Mouse (Mus musculus) midbrain, embryonic 10.5 days (tissue): ENCODE data around the gene Mycbpap. TPM values are rescaled to one million over a fixed set of nuclear protein-coding genes. Genes with fewer than 3 reads are reported as not detected.

Experiments used
- polyA plus RNA-seq: library from polyadenylated mRNA; unstranded; fragments of >200 nt; fragmentation: Nextera tagmentation; extraction: Ambion mirVana; gene quantifications from 2 replicates; pipeline ENCODE4 v1.2.1, GENCODE M21; 2016

Gene Mycbpap
- polyA plus RNA-seq, 1 experiment from 2014 or later, result 2.9 TPM

Other genes with a start within 250 kb of the Mycbpap start
- not detected in 2 replicates for gene Gm21885, start 239.9 kb downstream of the Mycbpap start, polyA plus RNA-seq
- gene Luc7l3, start 199.8 kb downstream of the Mycbpap start, polyA plus RNA-seq, result 105 and 109 TPM in 2 replicates
- 11.1 and 12.9 TPM in 2 replicates for gene Ankrd40, start 193.7 kb downstream of the Mycbpap start, polyA plus RNA-seq
- gene Abcc3, start 128.7 kb downstream of the Mycbpap start, polyA plus RNA-seq, result 0.37 and 0.42 TPM in 2 replicates
- 8.1 and 9.1 TPM in 2 replicates for gene Cacna1g, start 47.5 kb downstream of the Mycbpap start, polyA plus RNA-seq
- gene Spata20, start 35.6 kb downstream of the Mycbpap start, polyA plus RNA-seq, result 0.12 TPM in 1 of 2 replicates, not detected in the other
- gene Epn3, start 21.8 kb downstream of the Mycbpap start, polyA plus RNA-seq, result 0.57 and 0.80 TPM in 2 replicates
- gene Rsad1, start 27.5 kb upstream of the Mycbpap start, polyA plus RNA-seq, result 4.6 and 5.1 TPM in 2 replicates
- gene Chad, start 43.3 kb upstream of the Mycbpap start, polyA plus RNA-seq, result 0.12 and 0.39 TPM in 2 replicates
- gene Acsf2, start 80.1 kb upstream of the Mycbpap start, polyA plus RNA-seq, result 3.0 and 3.5 TPM in 2 replicates
- gene Lrrc59, start 108.0 kb upstream of the Mycbpap start, polyA plus RNA-seq, result 265 and 286 TPM in 2 replicates
- 143 and 145 TPM in 2 replicates for gene Mrpl27, start 132.0 kb upstream of the Mycbpap start, polyA plus RNA-seq
- gene Eme1, start 132.2 kb upstream of the Mycbpap start, polyA plus RNA-seq, result 61.7 and 64.1 TPM in 2 replicates
- gene Xylt2, start 155.8 kb upstream of the Mycbpap start, polyA plus RNA-seq, result 13.8 and 14.4 TPM in 2 replicates
- not detected in 2 replicates for gene Gm11541, start 182.8 kb upstream of the Mycbpap start, polyA plus RNA-seq
- gene Cdc34b, start 220.0 kb upstream of the Mycbpap start, polyA plus RNA-seq, result 0.20 and 0.32 TPM in 2 replicates